Mouse (Mus musculus) 3T3-L1 (cell line): Measurements from ENCODE around the gene Il9r.
A peak's percentile ranks its signal among the peaks of the same experiment; 100 is the strongest.

ENCODE experiments used
- DNase-seq: peaks from one replicate; pipeline ENCODE4 v3.0.0-alpha.2; 2015; ENCODE audit warnings: low read depth, low spot score

Il9r gene

GRCm38 (mm10) chr11:32159176-32159575 is 40.9 kb downstream of the Il9r start:
- DNase-seq: no peak

GRCm38 (mm10) chr11:32157791-32158594 is 42.1 kb downstream of the Il9r start:
- DNase-seq: no peak

GRCm38 (mm10) chr11:32156854-32157630 is 43.0 kb downstream of the Il9r start:
- no peak for DNase-seq

- no peak for DNase-seq
These were observed 46.9 kb downstream of the Il9r start for GRCm38 (mm10) chr11:32153216-32153615.

GRCm38 (mm10) chr11:32152814-32153213 is 47.3 kb downstream of the Il9r start:
- peak; percentile 29 for DNase-seq

- no peak for DNase-seq
These were observed 48.8 kb downstream of the Il9r start for GRCm38 (mm10) chr11:32151243-32151642.

GRCm38 (mm10) chr11:32149605-32150004 is 50.5 kb downstream of the Il9r start:
- DNase-seq: no peak

GRCm38 (mm10) chr11:32142771-32143170 is 57.3 kb downstream of the Il9r start:
- no peak for DNase-seq

- DNase-seq: no peak
These were observed 58.2 kb downstream of the Il9r start for GRCm38 (mm10) chr11:32141627-32142586.

- DNase-seq: peak; percentile 69
These were observed 59.0 kb downstream of the Il9r start for GRCm38 (mm10) chr11:32141034-32141433.

- no peak for DNase-seq
These were observed 60.5 kb downstream of the Il9r start for GRCm38 (mm10) chr11:32139528-32139961.

GRCm38 (mm10) chr11:32138614-32138964 is 61.5 kb downstream of the Il9r start:
- DNase-seq: no peak

- DNase-seq: no peak
These were observed 62.1 kb downstream of the Il9r start for GRCm38 (mm10) chr11:32137719-32138613.
